Mouse (Mus musculus): ENCODE measurements at regions not wholly inside any gene's neighbourhood (a gene's known extent, or its start where the extent isn't known, plus 50 kb on each side); places are given as distances from the start of the nearest gene placed in this dataset.

- no peak for DNase-seq (ENCODE audit: low spot score in 2 of 2)
Observed at GRCm38 (mm10) chr4:66622650-66623394, 204.6 kb upstream of the Tlr4 start.

GRCm38 (mm10) chr4:66618811-66619440, 208.5 kb upstream of the Tlr4 start:
- DNase-seq (ENCODE audit: low spot score in 2 of 2), result no peak

- DNase-seq (ENCODE audit: low spot score in 2 of 2), result no peak
Observed at GRCm38 (mm10) chr4:66617743-66618736, 209.3 kb upstream of the Tlr4 start.

- peak in 1 of 2 experiments; percentile 1 for DNase-seq (ENCODE audit: low spot score in 2 of 2)
Observed at GRCm38 (mm10) chr4:66617101-66617500, 210.3 kb upstream of the Tlr4 start.

GRCm38 (mm10) chr4:66604849-66605248, 200.4 kb upstream of the Astn2 start:
- no peak for DNase-seq (ENCODE audit: low spot score in 2 of 2)

- no peak for DNase-seq (ENCODE audit: low spot score in 2 of 2)
Observed at GRCm38 (mm10) chr4:66598737-66599136, 194.3 kb upstream of the Astn2 start.

GRCm38 (mm10) chr4:66586647-66587046, 182.2 kb upstream of the Astn2 start:
- no peak for DNase-seq (ENCODE audit: low spot score in 2 of 2)

GRCm38 (mm10) chr4:66586166-66586565, 181.8 kb upstream of the Astn2 start:
- no peak for DNase-seq (ENCODE audit: low spot score in 2 of 2)

GRCm38 (mm10) chr4:66556936-66557335, 152.5 kb upstream of the Astn2 start:
- DNase-seq (ENCODE audit: low spot score in 2 of 2), result no peak

GRCm38 (mm10) chr4:66550306-66551104, 146.1 kb upstream of the Astn2 start:
- no peak for DNase-seq (ENCODE audit: low spot score in 2 of 2)

- DNase-seq (ENCODE audit: low spot score in 2 of 2), result no peak
Observed at GRCm38 (mm10) chr4:66542833-66543436, 138.5 kb upstream of the Astn2 start.

GRCm38 (mm10) chr4:66524456-66524855, 120.0 kb upstream of the Astn2 start:
- DNase-seq (ENCODE audit: low spot score in 2 of 2), result no peak

- DNase-seq (ENCODE audit: low spot score in 2 of 2), result no peak
Observed at GRCm38 (mm10) chr4:66523886-66524245, 119.5 kb upstream of the Astn2 start.

GRCm38 (mm10) chr4:66523238-66523885, 119.0 kb upstream of the Astn2 start:
- DNase-seq (ENCODE audit: low spot score in 2 of 2), result peak in 1 of 2 experiments; percentile 3

GRCm38 (mm10) chr4:66522097-66522809, 117.8 kb upstream of the Astn2 start:
- DNase-seq (ENCODE audit: low spot score in 2 of 2), result no peak

- no peak for DNase-seq (ENCODE audit: low spot score in 2 of 2)
Observed at GRCm38 (mm10) chr4:66520796-66521195, 116.4 kb upstream of the Astn2 start.

- no peak for DNase-seq (ENCODE audit: low spot score in 2 of 2)
Observed at GRCm38 (mm10) chr4:66515815-66516214, 111.4 kb upstream of the Astn2 start.

GRCm38 (mm10) chr4:66483496-66483895, 79.1 kb upstream of the Astn2 start:
- DNase-seq (ENCODE audit: low spot score in 2 of 2), result no peak

- DNase-seq (ENCODE audit: low spot score in 2 of 2), result peak; percentile 78 to 83
Observed at GRCm38 (mm10) chr4:66482495-66483291, 78.3 kb upstream of the Astn2 start.

Measured in heart, adult 9 months (tissue).